Mouse (Mus musculus): ENCODE data around the gene Id2. TPM values are rescaled to one million over a fixed set of nuclear protein-coding genes. Genes with fewer than 3 reads are reported as not detected.
A peak's percentile ranks its signal among the peaks of the same experiment; 100 is the strongest.

The Id2 gene
- polyA plus RNA-seq, 1 experiment from 2014 or later: 444 TPM

DNA sequence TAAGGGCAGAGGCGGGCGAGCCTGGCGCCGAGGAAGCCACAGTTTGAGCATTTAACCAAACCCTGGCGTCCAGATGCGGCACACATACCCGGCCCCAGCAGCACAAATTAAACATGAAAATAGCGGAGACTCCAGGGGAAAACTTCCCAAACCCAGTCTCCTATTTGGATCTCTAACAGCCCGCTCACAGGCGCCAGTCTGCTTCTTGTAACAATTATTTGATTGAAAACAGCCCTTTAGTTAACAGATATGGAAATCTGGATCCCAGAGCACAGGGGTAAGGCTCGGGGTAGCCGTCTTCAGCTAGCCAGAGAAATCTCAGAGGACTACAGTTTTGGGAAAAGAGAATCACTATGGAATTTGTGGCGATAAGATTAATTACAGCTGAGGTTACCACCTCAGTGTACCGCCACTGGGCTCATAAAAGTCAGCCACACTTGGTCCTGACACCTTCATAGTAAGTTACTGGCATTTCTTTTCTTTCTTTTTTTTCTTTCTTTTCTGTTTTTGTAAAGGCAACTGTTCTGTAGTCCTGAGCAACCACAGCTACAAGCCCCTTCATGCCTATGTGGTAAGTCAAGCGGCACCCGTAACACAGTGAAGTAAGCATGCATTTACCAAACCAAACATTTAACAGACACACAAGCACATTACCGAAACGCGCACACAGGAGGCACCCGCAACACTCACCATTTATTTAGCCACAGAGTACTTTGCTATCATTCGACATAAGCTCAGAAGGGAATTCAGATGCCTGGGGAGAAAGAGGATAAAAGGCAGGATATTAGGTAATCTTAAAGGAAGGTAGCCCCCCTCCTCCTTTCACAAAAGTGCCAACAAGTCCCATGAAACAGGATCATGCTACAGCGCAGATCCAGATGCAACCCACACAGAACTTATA, 2.1 kb downstream of the Id2 start:
- WGBS: under 1% methylated on average over 22 of the region's 22 CpGs
- no peak for ATAC-seq

GRCm38 (mm10) chr12:25093241-25093774, 3.6 kb downstream of the Id2 start:
- 23% methylated on average over 11 of the region's 11 CpGs for WGBS
- H3K27ac ChIP-seq (ENCODE audit: low read length): 0 out of 2 replicates have a peak overlapping the region, but pooled peaks have one; percentile 35
- no peaks in the 10 kb centered on the region for H3K9me3 ChIP-seq (ENCODE audit: low read length)
- H3K4me3 ChIP-seq (ENCODE audit: low read depth, low read length): peak overlapping the region; percentile 28
- TF ChIP-seq EP300 (IDR thresholded peaks at IDR 0.05) (no peak), CTCF (IDR thresholded peaks at IDR 0.05) (no peak)
- H3K9ac ChIP-seq (replicated peaks; ENCODE audit: low read depth): no peak overlapping the region
- H3K27me3 ChIP-seq (replicated peaks; ENCODE audit: insufficient read depth, low read length): no peaks in the 10 kb centered on the region
- H3K36me3 ChIP-seq (ENCODE audit: insufficient read depth, low read length): no peaks in the 10 kb centered on the region
- H3K4me2 ChIP-seq (replicated peaks; ENCODE audit: low read depth, low read length): peak overlapping the region; percentile 92
- ATAC-seq: no peak
- H3K4me1 ChIP-seq (ENCODE audit: insufficient read depth, low read depth, low read length): peaks cover 28% of the 10 kb centered on the region; the same call in 1 of the 2 replicates
- peak; percentile 66 for DNase-seq (ENCODE audit: low spot score)

More for the DNA sequence above, 2.1 kb downstream of the Id2 start:
- H3K4me3 ChIP-seq (ENCODE audit: low read depth, low read length): peak overlapping the region; percentile 49
- H3K27ac ChIP-seq (ENCODE audit: low read length): peak overlapping the region; percentile 94
- TF ChIP-seq EP300 (IDR thresholded peaks at IDR 0.05) (no peak), CTCF (IDR thresholded peaks at IDR 0.05) (peak; percentile 45)
- H3K4me2 ChIP-seq (replicated peaks; ENCODE audit: low read depth, low read length): peak overlapping the region; percentile 92
- H3K27me3 ChIP-seq (replicated peaks; ENCODE audit: insufficient read depth, low read length): no peaks in the 10 kb centered on the region
- no peaks in the 10 kb centered on the region for H3K36me3 ChIP-seq (ENCODE audit: insufficient read depth, low read length)
- peak overlapping the region; percentile 27 for H3K9ac ChIP-seq (replicated peaks; ENCODE audit: low read depth)
- H3K4me1 ChIP-seq (ENCODE audit: insufficient read depth, low read depth, low read length): peaks cover 28% of the 10 kb centered on the region; the same call in 1 of the 2 replicates
- peak; percentile 51 for DNase-seq (ENCODE audit: low spot score)
- H3K9me3 ChIP-seq (ENCODE audit: low read length): no peaks in the 10 kb centered on the region

DNA sequence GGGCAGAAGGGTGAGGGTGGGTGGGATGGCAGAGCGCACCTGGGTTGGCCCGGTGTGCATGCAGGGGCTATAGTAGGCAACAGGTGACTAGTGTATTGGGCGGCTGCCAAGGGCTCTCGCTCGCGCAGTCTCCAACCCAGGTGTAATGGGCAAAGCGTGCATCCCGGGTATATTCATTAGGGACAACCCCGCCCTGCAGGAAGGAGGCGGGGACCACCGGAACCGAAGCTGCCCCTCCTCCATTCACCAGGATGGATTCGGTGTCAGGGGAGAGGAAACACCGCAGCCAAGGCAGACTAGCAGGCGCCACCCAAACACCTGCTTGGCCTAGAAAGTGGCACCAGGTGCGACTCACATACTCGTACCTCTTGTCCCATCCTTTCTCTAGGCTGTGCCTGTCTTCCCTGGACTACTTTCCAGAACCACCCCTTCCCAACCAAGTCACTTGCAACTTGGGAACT, 4.2 kb downstream of the Id2 start:
- Histone ChIP-seq H3K9ac (replicated peaks; ENCODE audit: low read depth) (no peak overlapping the region), H3K9me3 (ENCODE audit: low read length) (no peaks in the 10 kb centered on the region), H3K27me3 (replicated peaks; ENCODE audit: insufficient read depth, low read length) (no peaks in the 10 kb centered on the region), H3K4me2 (replicated peaks; ENCODE audit: low read depth, low read length) (peak overlapping the region; percentile 92), H3K4me3 (ENCODE audit: low read depth, low read length) (peak overlapping the region; percentile 28; the same call in 1 of the 2 replicates), H3K27ac (ENCODE audit: low read length) (0 out of 2 replicates have a peak overlapping the region, but pooled peaks have one; percentile 35), H3K4me1 (ENCODE audit: insufficient read depth, low read depth, low read length) (peaks cover 25% of the 10 kb centered on the region; the same call in 1 of the 2 replicates), H3K36me3 (ENCODE audit: insufficient read depth, low read length) (no peaks in the 10 kb centered on the region)
- DNase-seq (ENCODE audit: low spot score): peak; percentile 67
- ATAC-seq: peak; percentile 11
- WGBS: 3% methylated on average over 17 of the region's 17 CpGs
- TF ChIP-seq CTCF (IDR thresholded peaks at IDR 0.05): no peak
- TF ChIP-seq EP300 (IDR thresholded peaks at IDR 0.05): no peak; the same call in none of the 2 replicates

DNA sequence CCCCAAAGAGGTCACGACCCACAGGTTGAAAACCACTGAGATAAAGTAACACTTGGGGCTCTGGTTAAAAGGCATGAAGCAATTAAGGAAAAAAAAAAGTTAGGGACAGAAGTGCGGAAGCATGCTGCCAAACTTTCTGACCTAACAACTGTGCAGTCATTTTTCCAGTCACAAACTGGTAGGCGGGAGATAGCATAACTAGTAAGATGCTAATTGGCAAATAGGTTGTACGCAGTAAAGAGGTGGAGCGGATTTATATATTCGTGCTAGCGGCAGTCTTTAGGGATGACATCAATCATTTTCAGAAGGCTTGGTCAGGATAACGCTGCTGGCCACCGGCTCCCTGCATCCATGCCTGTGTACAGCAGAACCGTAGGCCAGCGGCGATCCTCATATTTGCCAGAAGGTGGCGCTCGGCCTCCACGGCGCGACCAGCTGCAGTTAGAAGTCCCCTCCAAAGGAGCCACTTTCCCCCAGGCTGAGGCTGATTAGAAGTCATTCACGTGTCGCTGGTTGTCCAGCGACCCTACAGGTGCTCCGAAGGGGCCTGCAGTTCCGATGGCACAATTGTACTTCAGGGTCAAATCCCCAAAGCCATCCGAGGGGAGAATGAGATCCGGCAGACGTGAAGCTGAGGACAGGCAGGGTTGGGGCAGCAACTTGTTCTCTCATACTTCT, 4.8 kb downstream of the Id2 start:
- whole genome bisulfite sequencing: 7% methylated on average over 25 of the region's 25 CpGs
- no peak overlapping the region for H3K9ac ChIP-seq (replicated peaks; ENCODE audit: low read depth)

GRCm38 (mm10) chr12:25089433-25089832, 7.5 kb downstream of the Id2 start:
- Histone ChIP-seq H3K27me3 (replicated peaks; ENCODE audit: insufficient read depth, low read length) (no peaks in the 10 kb centered on the region), H3K4me2 (replicated peaks; ENCODE audit: low read depth, low read length) (no peak overlapping the region), H3K4me3 (ENCODE audit: low read depth, low read length) (no peak overlapping the region), H3K27ac (ENCODE audit: low read length) (no peak overlapping the region), H3K4me1 (ENCODE audit: insufficient read depth, low read depth, low read length) (peaks cover 12% of the 10 kb centered on the region; the same call in 1 of the 2 replicates), H3K36me3 (ENCODE audit: insufficient read depth, low read length) (no peaks in the 10 kb centered on the region), H3K9me3 (ENCODE audit: low read length) (no peaks in the 10 kb centered on the region), H3K9ac (replicated peaks; ENCODE audit: low read depth) (no peak overlapping the region)
- WGBS: 76% methylated on average over 1 of the region's 1 CpGs
- ATAC-seq (no peak), DNase-seq (ENCODE audit: low spot score) (no peak)
- TF ChIP-seq CTCF (IDR thresholded peaks at IDR 0.05): no peak
- no peak for TF ChIP-seq EP300 (IDR thresholded peaks at IDR 0.05)

More for the DNA sequence above, 4.8 kb downstream of the Id2 start:
- Histone ChIP-seq H3K9me3 (ENCODE audit: low read length) (no peaks in the 10 kb centered on the region), H3K4me2 (replicated peaks; ENCODE audit: low read depth, low read length) (peak overlapping the region; percentile 92), H3K4me1 (ENCODE audit: insufficient read depth, low read depth, low read length) (peaks cover 19% of the 10 kb centered on the region; the same call in 1 of the 2 replicates), H3K4me3 (ENCODE audit: low read depth, low read length) (peak overlapping the region; percentile 28; the same call in 1 of the 2 replicates), H3K27me3 (replicated peaks; ENCODE audit: insufficient read depth, low read length) (no peaks in the 10 kb centered on the region), H3K36me3 (ENCODE audit: insufficient read depth, low read length) (no peaks in the 10 kb centered on the region), H3K27ac (ENCODE audit: low read length) (0 out of 2 replicates have a peak overlapping the region, but pooled peaks have one; percentile 35)
- ATAC-seq: peak; percentile 43
- TF ChIP-seq EP300 (IDR thresholded peaks at IDR 0.05) (no peak), CTCF (IDR thresholded peaks at IDR 0.05) (peak; percentile 100)
- DNase-seq (ENCODE audit: low spot score): peak; percentile 91
